Mouse (Mus musculus) embryo, embryonic 11 days (tissue): ENCODE measurements around the gene Irf3.

ENCODE experiments used
- DNase-seq: peaks from one replicate; pipeline ENCODE4 v3.0.0-alpha.2; 2015

Irf3 gene

GRCm38 (mm10) chr7:45036702-45037101, 39.3 kb downstream of the Irf3 start:
- no peak for DNase-seq

DNA sequence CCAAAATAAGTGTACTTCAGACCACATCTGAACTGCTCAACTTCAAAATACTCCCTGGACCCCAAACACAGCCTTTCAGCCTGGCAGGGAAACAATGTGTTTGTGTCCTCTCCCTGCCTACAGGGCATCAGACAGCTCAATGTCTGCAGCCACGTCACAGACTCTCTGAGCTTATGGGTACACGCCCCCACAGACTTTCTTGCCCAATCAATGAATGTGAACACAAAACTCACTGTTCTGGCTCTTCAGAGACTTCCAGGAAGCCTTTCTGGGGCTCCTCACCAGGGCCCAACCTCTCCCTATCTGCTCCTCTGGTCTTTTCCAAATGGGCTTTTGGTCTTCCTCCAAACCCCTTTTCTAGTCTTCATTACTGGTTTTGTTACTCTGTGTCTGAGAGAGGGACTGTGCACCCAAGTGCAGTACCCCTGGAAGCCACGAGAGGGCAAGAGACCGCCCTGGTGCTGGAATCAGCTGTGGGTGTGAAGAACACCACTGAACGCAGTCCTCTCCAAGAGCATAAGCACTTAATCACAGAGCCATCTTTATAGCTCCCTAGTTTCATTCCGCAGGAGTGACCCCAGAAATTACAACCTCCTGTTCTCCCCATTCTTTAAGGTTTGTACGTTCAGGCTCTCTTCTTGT, 40.4 kb downstream of the Irf3 start:
- peak; percentile 36 for DNase-seq

- DNase-seq = no peak
Measured at GRCm38 (mm10) chr7:45038411-45038810, 41.0 kb downstream of the Irf3 start.

DNA sequence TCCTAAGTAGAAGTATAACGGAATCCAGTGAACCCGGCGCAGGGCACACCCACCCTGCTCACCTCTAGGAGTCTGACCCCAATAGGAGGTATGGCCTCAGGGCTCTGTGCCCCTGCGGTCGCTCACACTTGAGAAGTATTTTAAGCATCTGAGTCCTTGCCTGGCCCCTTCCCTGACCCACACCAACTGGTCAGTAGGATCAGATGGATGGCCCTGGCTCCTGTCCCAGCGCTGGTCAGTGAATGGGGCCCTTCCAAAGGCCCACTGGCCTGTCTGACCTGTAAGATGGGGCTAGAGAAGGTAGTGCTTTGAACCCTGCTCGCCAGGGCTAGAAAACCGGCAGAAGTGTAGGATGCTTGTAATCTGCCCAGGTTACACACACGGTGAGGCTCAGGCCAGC, 43.4 kb downstream of the Irf3 start:
- no peak for DNase-seq

GRCm38 (mm10) chr7:45043307-45043706, 45.9 kb downstream of the Irf3 start:
- no peak for DNase-seq

DNA sequence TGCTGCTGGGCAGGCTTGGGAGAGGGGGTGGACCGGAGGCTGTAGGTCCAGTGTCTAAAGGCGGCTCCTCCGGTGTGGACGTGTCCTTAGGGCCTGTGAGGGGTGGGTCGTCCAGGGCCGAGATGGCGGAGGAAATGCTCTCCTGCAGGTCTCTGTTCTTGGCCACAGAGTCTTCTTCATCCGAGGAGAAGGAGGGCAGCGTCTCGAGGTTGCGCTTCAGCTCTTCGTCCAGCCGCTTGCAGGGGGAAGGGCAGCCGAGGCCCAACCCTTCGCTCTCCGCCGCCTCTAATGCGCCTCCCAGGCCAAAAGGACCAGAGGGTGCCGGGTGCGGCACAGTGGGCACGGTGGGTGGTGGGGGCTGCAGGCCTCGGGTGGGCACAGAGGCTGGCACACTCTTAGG, 48.3 kb downstream of the Irf3 start:
- no peak for DNase-seq

GRCm38 (mm10) chr7:45046853-45047350, 49.5 kb downstream of the Irf3 start:
- DNase-seq = no peak

GRCm38 (mm10) chr7:45047491-45047890, 50.0 kb downstream of the Irf3 start:
- DNase-seq = no peak

- no peak for DNase-seq
Measured at GRCm38 (mm10) chr7:45048001-45048890, 50.8 kb downstream of the Irf3 start.

DNA sequence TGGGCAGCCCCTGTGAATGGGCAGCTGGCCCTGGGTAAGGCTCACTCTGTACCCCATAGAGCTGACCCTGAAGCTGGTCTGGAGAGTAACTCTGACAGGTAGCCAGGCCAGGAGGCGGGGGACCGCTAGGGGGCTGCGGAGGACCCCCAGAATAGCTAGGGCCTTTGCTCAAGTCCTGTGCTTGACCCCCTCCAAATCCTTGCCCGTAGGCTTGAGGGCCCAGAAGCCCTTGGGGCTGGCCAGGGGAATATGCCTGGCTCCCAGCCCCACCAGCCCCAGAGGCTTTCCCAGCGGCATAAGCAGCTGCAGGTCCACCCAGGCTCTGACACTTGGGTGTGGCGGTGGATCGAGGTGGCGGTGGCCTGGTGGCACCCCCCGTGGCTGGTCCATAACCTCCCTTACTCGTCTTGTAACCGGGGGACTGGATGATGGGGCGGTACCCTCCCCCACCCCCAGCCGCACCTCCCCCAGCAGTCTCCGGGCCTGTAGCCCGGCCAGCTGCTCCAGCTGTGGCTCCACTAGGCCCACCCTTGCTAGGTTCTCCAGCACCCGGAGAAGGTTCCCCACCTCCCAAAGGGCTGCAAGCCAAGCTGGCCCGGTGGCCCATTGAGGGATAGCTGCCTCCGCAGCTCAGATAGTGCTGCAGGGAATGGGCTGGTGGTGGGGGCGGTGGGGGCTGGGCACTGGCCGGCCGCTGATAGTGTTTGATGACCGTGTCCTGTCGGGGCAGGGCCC, 51.6 kb downstream of the Irf3 start:
- no peak for DNase-seq

GRCm38 (mm10) chr7:45050945-45051600, 53.6 kb downstream of the Irf3 start:
- DNase-seq = peak; percentile 95

DNA sequence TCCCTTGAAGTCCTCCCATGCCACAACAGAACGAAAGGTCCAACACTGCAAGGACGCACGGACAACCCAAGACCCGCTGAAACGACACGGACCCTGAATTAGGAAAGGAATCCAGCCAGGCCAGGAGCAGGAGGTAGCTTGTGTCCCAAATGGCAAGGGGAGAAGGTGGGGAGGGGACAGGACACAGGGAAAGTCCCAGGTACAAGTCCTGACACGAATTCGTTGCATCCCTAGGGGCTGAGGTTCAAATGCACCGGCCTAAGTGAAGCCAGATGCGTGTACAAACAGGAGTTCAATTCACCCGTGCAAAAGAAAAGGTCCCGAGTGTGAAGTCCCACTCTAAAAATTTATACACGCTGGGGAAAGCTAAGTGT, 54.1 kb downstream of the Irf3 start:
- peak; percentile 19 for DNase-seq
